Mouse (Mus musculus) yolk sac, embryonic 10.5 days (tissue): ENCODE measurements at regions not wholly inside any gene's neighbourhood (a gene's known extent, or its start where the extent isn't known, plus 50 kb on each side); places are given as distances from the start of the nearest gene placed in this dataset.
"Not testable (repeated sequence)": the region's sequence is repeated elsewhere in the genome, so short reads cannot be mapped to it uniquely, and the experiment has no call there.

Experiments used
- DNase-seq: peaks from one replicate; pipeline ENCODE4 v3.0.0-alpha.2; 2017; ENCODE audit warnings: low spot score

- DNase-seq = not testable (repeated sequence)
Observed at GRCm38 (mm10) chrX:114802061-114802460, 102.8 kb upstream of the Ube2dnl1 start.

GRCm38 (mm10) chrX:114816267-114816666 is 88.5 kb upstream of the Ube2dnl1 start:
- DNase-seq = peak; percentile 6

GRCm38 (mm10) chrX:114836906-114837305 is 67.9 kb upstream of the Ube2dnl1 start:
- DNase-seq = no peak

- no peak for DNase-seq
Observed at GRCm38 (mm10) chrX:114843510-114843909, 61.3 kb upstream of the Ube2dnl1 start.
